10 mouse cellular contexts compared by ENCODE assay signal in the genomic region with DNA sequence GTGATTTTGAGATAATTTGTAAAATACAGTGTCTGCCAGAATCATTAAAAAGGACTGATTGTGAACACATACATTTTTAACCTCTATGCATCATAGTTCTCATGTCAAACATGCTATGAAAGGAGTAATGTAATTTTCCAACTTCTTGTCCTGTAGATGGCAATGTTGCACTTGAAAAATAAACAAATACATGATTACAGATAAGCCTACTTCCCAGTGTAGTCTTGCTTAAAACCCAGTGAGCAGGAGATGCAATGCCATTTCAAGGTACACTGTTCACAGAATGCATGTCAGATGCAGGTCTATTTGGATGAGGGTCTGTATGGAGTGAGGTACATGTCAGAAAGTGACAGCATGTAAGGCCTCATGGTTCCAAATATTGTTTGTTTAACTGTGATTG.
DNase-seq lines count a peak whose midpoint lies in the region; ATAC-seq and TF ChIP-seq lines count a peak whose summit lies in the region.
"Had no signal": no experiment of that assay in that cellular context is flagged by ENCODE, and none has a peak within 500 bp of the region (broad histone marks: within the 10 kb centered on the region; RNA-seq: fewer than 3 reads in every experiment).

No protein-coding gene starts in this region.

- no peak overlapping the region for H3K4me2 ChIP-seq in intestine, postnatal 0 days (replicated peaks; ENCODE audit: low read depth)
- H3K4me2 ChIP-seq in intestine, embryonic 15.5 days (replicated peaks), result no peak overlapping the region
- no peak overlapping the region for H3K4me2 ChIP-seq in CH12.LX (ENCODE audit: insufficient read depth, low read depth, poor library complexity, severe bottlenecking)
- H3K4me2 ChIP-seq: limb, embryonic 12.5 days had no signal

- no peak for TF ChIP-seq EP300 in CH12.LX (IDR thresholded peaks at IDR 0.05; ENCODE audit: low read length)

- H3K27me3 ChIP-seq in intestine, postnatal 0 days (replicated peaks; ENCODE audit: control insufficient read depth, insufficient read depth, low read length), result no peaks in the 10 kb centered on the region
- no peaks in the 10 kb centered on the region for H3K27me3 ChIP-seq in intestine, embryonic 15.5 days (replicated peaks)
- H3K27me3 ChIP-seq in CH12.LX (replicated peaks), result no peaks in the 10 kb centered on the region
- H3K27me3 ChIP-seq: limb, embryonic 12.5 days had no signal

- DNase-seq in CH12.LX (ENCODE audit: extremely low read depth) (peak; percentile 18), ZHBTc4 (ENCODE audit: low read depth, low spot score) (peak; percentile 4)
- peak; percentile 3 to 9 for DNase-seq in layer of hippocampus, postnatal 10 days (ENCODE audit: low spot score in 2 of 2)
- no peak for DNase-seq in urinary bladder, postnatal 14 days (ENCODE audit: low spot score)
- DNase-seq in spleen, postnatal 10 days (ENCODE audit: low spot score in 2 of 2), result no peak
- DNase-seq: kidney, adult 18-20 months; thymus, postnatal 14 days had no signal

- no peak overlapping the region for H3K9ac ChIP-seq in intestine, postnatal 0 days (ENCODE audit: low read depth, low read length)
- H3K9ac ChIP-seq in intestine, embryonic 15.5 days, result no peak overlapping the region
- H3K9ac ChIP-seq in CH12.LX (ENCODE audit: insufficient read depth, low read depth), result no peak overlapping the region
- H3K9ac ChIP-seq: limb, embryonic 12.5 days had no signal

- peak; percentile 34 for TF ChIP-seq CTCF in intestine, postnatal 0 days (IDR thresholded peaks at IDR 0.05; ENCODE audit: low read depth)
- peak in 1 of 2 experiments; percentile 33; a peak in 2 of 4 replicates for TF ChIP-seq CTCF in CH12.LX (conservative IDR thresholded peaks at IDR 0.05 in 1 of 2, IDR thresholded peaks at IDR 0.05 in 1 of 2; ENCODE audit: low read depth in 2 of 2, low read length in 2 of 2)

- peak; percentile 58 for TF ChIP-seq RAD21 in CH12.LX (IDR thresholded peaks at IDR 0.05; ENCODE audit: low read depth, low read length)

- no peak overlapping the region for H3K27ac ChIP-seq in intestine, postnatal 0 days (ENCODE audit: low read depth, low read length)
- no peak overlapping the region for H3K27ac ChIP-seq in intestine, embryonic 15.5 days
- H3K27ac ChIP-seq in CH12.LX (ENCODE audit: insufficient read depth, low read depth), result no peak overlapping the region
- H3K27ac ChIP-seq: limb, embryonic 12.5 days had no signal

- no peaks in the 10 kb centered on the region for H3K36me3 ChIP-seq in intestine, postnatal 0 days (ENCODE audit: control insufficient read depth, insufficient read depth)
- no peaks in the 10 kb centered on the region for H3K36me3 ChIP-seq in intestine, embryonic 15.5 days
- H3K36me3 ChIP-seq in CH12.LX (replicated peaks in 1 of 2; ENCODE audit: control insufficient read depth in 1 of 2, insufficient read depth in 1 of 2, low read length in 1 of 2), result no peaks in the 10 kb centered on the region
- H3K36me3 ChIP-seq: limb, embryonic 12.5 days had no signal

- H3K9me3 ChIP-seq in intestine, postnatal 0 days (ENCODE audit: control insufficient read depth), result no peaks in the 10 kb centered on the region
- H3K9me3 ChIP-seq in intestine, embryonic 15.5 days, result no peaks in the 10 kb centered on the region
- no peaks in the 10 kb centered on the region for H3K9me3 ChIP-seq in CH12.LX (replicated peaks; ENCODE audit: low read length)
- H3K9me3 ChIP-seq: limb, embryonic 12.5 days had no signal

- no peaks in the 10 kb centered on the region for H3K4me1 ChIP-seq in intestine, postnatal 0 days (replicated peaks; ENCODE audit: control insufficient read depth, insufficient read depth, low read length)
- no peaks in the 10 kb centered on the region for H3K4me1 ChIP-seq in intestine, embryonic 15.5 days (replicated peaks)
- no peaks in the 10 kb centered on the region for H3K4me1 ChIP-seq in CH12.LX (ENCODE audit: control insufficient read depth in 1 of 2, insufficient read depth in 2 of 2)
- H3K4me1 ChIP-seq: limb, embryonic 12.5 days had no signal

- in situ Hi-C loops in CH12.LX (cut with MboI; ENCODE audit: low pct_ligation_motif_present, low pct_unique_long_range_greater_than_20kb, low sequenced_read_pairs), result no loop called here

- dilution Hi-C loops in CH12.LX (cut with MboI; ENCODE audit: extremely low pct_ligation_motif_present, extremely low pct_unique_long_range_greater_than_20kb, low sequenced_read_pairs), result no loop called here

- H3K4me3 ChIP-seq in intestine, postnatal 0 days (ENCODE audit: low read depth, low read length), result no peak overlapping the region
- H3K4me3 ChIP-seq in intestine, embryonic 15.5 days (replicated peaks), result no peak overlapping the region
- no peak overlapping the region for H3K4me3 ChIP-seq in CH12.LX (replicated peaks in 1 of 3; ENCODE audit: low read depth in 2 of 3, low read length in 2 of 3, poor library complexity in 1 of 3)
- H3K4me3 ChIP-seq: limb, embryonic 12.5 days had no signal

- H3K79me2 ChIP-seq in CH12.LX (replicated peaks; ENCODE audit: control insufficient read depth, extremely low read depth, insufficient read depth, poor library complexity, severe bottlenecking), result no peaks in the 10 kb centered on the region

- no peak for TF ChIP-seq POLR2A in CH12.LX (IDR thresholded peaks at IDR 0.05; ENCODE audit: low read depth, low read length)

- ATAC-seq in intestine, postnatal 0 days, result no peak
- ATAC-seq in intestine, embryonic 15.5 days, result no peak

TF ChIP-seq in CH12.LX, 34 proteins besides CTCF, POLR2A, EP300 and RAD21:
- TF ChIP-seq POLR2AphosphoS2 (IDR thresholded peaks at IDR 0.05; ENCODE audit: low read depth, low read length) (no peak), ZMIZ1 (IDR thresholded peaks at IDR 0.05; ENCODE audit: low read depth, low read length) (no peak), USF1 (IDR thresholded peaks at IDR 0.05; ENCODE audit: low read depth, low read length) (no peak), MAX (IDR thresholded peaks at IDR 0.05; ENCODE audit: low read length) (no peak), PAX5 (IDR thresholded peaks at IDR 0.05; ENCODE audit: low read length) (no peak), ETS1 (conservative IDR thresholded peaks at IDR 0.05; ENCODE audit: low read depth, low read length) (no peak), USF2 (conservative IDR thresholded peaks at IDR 0.05; ENCODE audit: low read depth, low read length) (no peak), SMC3 (IDR thresholded peaks at IDR 0.05; ENCODE audit: low read depth, low read length) (peak; percentile 8; the same call in 1 of the 2 replicates)

Comparison
In these comparisons a context has a peak if more than half of its experiments do, and no peak if none do; other contexts are left out.
1. DNase-seq: peak in CH12.LX (single experiment), ZHBTc4 (single experiment) and layer of hippocampus, postnatal 10 days (2 of 2); none in urinary bladder, postnatal 14 days (single experiment) and spleen, postnatal 10 days (0 of 2).